Mouse (Mus musculus) embryo, embryonic 10 days (tissue): Measurements from ENCODE around the gene Ankrd33.

Experiments used
- DNase-seq: peaks from one replicate; pipeline ENCODE4 v3.0.0-alpha.2; 2015; ENCODE audit warnings: low spot score

Gene Ankrd33

GRCm38 (mm10) chr15:101147115-101147909 is 31.8 kb downstream of the Ankrd33 start:
- DNase-seq: no peak

- DNase-seq: peak; percentile 34
Measured at GRCm38 (mm10) chr15:101147910-101148273, 32.3 kb downstream of the Ankrd33 start.

- no peak for DNase-seq
Measured at GRCm38 (mm10) chr15:101148604-101149003, 33.0 kb downstream of the Ankrd33 start.

- no peak for DNase-seq
Measured at GRCm38 (mm10) chr15:101151409-101152261, 36.1 kb downstream of the Ankrd33 start.

- DNase-seq: no peak
Measured at GRCm38 (mm10) chr15:101154700-101155616, 39.4 kb downstream of the Ankrd33 start.

- no peak for DNase-seq
Measured at GRCm38 (mm10) chr15:101160128-101160527, 44.6 kb downstream of the Ankrd33 start.

- peak; percentile 42 for DNase-seq
Measured at GRCm38 (mm10) chr15:101160591-101160990, 45.0 kb downstream of the Ankrd33 start.

- no peak for DNase-seq
Measured at GRCm38 (mm10) chr15:101161534-101161933, 46.0 kb downstream of the Ankrd33 start.

GRCm38 (mm10) chr15:101163056-101163458 is 47.5 kb downstream of the Ankrd33 start:
- DNase-seq: no peak

GRCm38 (mm10) chr15:101163854-101164253 is 48.3 kb downstream of the Ankrd33 start:
- no peak for DNase-seq

GRCm38 (mm10) chr15:101164291-101164690 is 48.7 kb downstream of the Ankrd33 start:
- no peak for DNase-seq

GRCm38 (mm10) chr15:101165658-101166437 is 50.3 kb downstream of the Ankrd33 start:
- no peak for DNase-seq

- DNase-seq: no peak
Measured at GRCm38 (mm10) chr15:101167553-101167952, 52.0 kb downstream of the Ankrd33 start.
